Mouse (Mus musculus) midbrain, embryonic 11.5 days (tissue): ENCODE results near the gene Slc38a2. TPM values are rescaled to one million over a fixed set of nuclear protein-coding genes. Genes with fewer than 3 reads are reported as not detected.

Source experiments
- ATAC-seq: fragments of 200-750 bp; cut with Nextera tagmentation; 2 replicates; pipeline ENCODE4 v1.8.0; 2017; ENCODE audit warnings: moderate TSS enrichment, moderate library complexity; ENCODE audit not compliant: low FRiP score
- DNase-seq: peaks from one replicate; pipeline ENCODE4 v3.0.0; 2015; ENCODE audit warnings: low spot score; ENCODE audit errors: missing footprints
- H3K27ac ChIP-seq: fragments of 300-500 bp; sonication (generic); 2 replicates; pipeline ENCODE4 v1.5.1; 2014; ENCODE audit warnings: low read depth, low read length
- H3K27me3 ChIP-seq: fragments of 300-500 bp; sonication (generic); 2 replicates; pipeline ENCODE4 v1.6.1; 2014; ENCODE audit warnings: mild to moderate bottlenecking, low read length, moderate library complexity, mixed read lengths; ENCODE audit not compliant: control insufficient read depth, insufficient read depth
- H3K36me3 ChIP-seq: fragments of 300-500 bp; sonication (generic); 2 replicates; pipeline ENCODE4 v1.6.1; 2014; ENCODE audit warnings: mild to moderate bottlenecking, low read length, moderate library complexity, mixed read lengths; ENCODE audit not compliant: control insufficient read depth, insufficient read depth
- H3K4me1 ChIP-seq: fragments of 300-500 bp; sonication (generic); 2 replicates; pipeline ENCODE4 v1.6.1; 2014; ENCODE audit warnings: low read length; ENCODE audit not compliant: control insufficient read depth, insufficient read depth
- H3K4me2 ChIP-seq: fragments of 300-500 bp; sonication (generic); 2 replicates; pipeline ENCODE4 v1.6.1; 2014; ENCODE audit warnings: mild to moderate bottlenecking, moderate library complexity
- H3K4me3 ChIP-seq: fragments of 300-500 bp; sonication (generic); 2 replicates; pipeline ENCODE4 v1.5.1; 2014; ENCODE audit warnings: low read depth, low read length
- H3K9ac ChIP-seq: fragments of 300-500 bp; sonication (generic); 2 replicates; pipeline ENCODE4 v1.6.1; 2014; ENCODE audit warnings: low read length
- H3K9me3 ChIP-seq: fragments of 300-500 bp; sonication (generic); 2 replicates; pipeline ENCODE4 v1.6.1; 2016; ENCODE audit warnings: low read length; ENCODE audit not compliant: control insufficient read depth
- WGBS: fragments of 180-500 bp; shearing (Covaris S2); extraction: QIAGEN DNeasy Blood & Tissue Kit; methylation state at CpG from one replicate; pipeline ENCODE4 v1.1.7; 2014; 5-methylcytosine and 5-hydroxymethylcytosine counted together
- polyA plus RNA-seq: library from polyadenylated mRNA; unstranded; fragments of >200 nt; fragmentation: Nextera tagmentation; extraction: Ambion mirVana; gene quantifications from 2 replicates; pipeline ENCODE4 v1.2.1, GENCODE M21; 2014

The Slc38a2 gene
- polyA plus RNA-seq, 1 experiment from 2014 or later = 211 TPM

DNA sequence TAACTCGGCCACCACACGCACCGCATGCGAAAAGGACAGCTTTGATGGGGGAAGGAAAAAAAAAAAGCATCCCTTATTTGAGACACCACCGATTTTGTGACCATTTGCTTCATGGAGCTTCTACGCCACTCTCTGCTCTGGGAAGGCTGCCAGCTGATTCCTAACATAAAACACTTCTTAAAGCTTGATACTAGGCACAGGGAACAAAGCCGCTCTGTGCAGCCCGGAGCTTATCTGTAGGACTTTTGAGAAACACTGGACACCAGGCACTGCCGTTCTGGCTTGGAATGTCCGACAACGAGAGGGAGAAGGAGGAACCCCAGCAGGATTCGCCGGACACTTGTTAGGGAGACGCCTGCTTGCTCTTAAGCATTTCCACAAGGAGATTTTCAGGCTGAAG lies 5.8 kb downstream of the Slc38a2 start:
- H3K4me1 ChIP-seq = peaks cover 21% of the 10 kb centered on the region
- H3K36me3 ChIP-seq = peaks cover 71% of the 10 kb centered on the region
- no peaks in the 10 kb centered on the region for H3K9me3 ChIP-seq
- H3K4me3 ChIP-seq = no peak overlapping the region
- H3K27ac ChIP-seq = no peak overlapping the region
- no peak overlapping the region for H3K9ac ChIP-seq
- H3K27me3 ChIP-seq = no peaks in the 10 kb centered on the region
- ATAC-seq (no peak), DNase-seq (no peak)
- WGBS = 89% methylated on average over 14 of the region's 14 CpGs
- H3K4me2 ChIP-seq = no peak overlapping the region

DNA sequence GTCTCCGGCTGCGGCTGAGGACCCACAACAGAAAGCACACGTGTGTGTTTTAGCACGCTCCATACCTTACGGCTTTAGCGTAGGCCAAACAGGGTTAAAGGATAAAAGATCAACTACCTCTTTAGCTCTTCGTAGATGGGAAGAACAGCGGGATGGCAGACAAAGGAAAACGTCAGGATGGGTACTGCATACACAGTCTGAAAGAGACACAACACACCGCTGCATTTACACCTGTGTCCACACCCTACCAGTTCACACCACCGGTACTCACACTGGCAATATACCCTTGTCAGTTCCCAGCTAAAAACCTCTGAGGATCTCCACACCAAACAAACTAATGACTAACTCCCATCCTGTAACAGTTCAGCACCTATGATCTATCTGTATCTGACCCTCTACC lies 7.1 kb downstream of the Slc38a2 start:
- WGBS = 93% methylated on average over 11 of the region's 11 CpGs
- Histone ChIP-seq H3K9ac (no peak overlapping the region), H3K36me3 (peaks cover 76% of the 10 kb centered on the region), H3K27me3 (no peaks in the 10 kb centered on the region), H3K9me3 (no peaks in the 10 kb centered on the region), H3K27ac (no peak overlapping the region), H3K4me2 (no peak overlapping the region), H3K4me3 (no peak overlapping the region), H3K4me1 (peaks cover 16% of the 10 kb centered on the region)
- ATAC-seq = no peak
- DNase-seq = no peak

DNA sequence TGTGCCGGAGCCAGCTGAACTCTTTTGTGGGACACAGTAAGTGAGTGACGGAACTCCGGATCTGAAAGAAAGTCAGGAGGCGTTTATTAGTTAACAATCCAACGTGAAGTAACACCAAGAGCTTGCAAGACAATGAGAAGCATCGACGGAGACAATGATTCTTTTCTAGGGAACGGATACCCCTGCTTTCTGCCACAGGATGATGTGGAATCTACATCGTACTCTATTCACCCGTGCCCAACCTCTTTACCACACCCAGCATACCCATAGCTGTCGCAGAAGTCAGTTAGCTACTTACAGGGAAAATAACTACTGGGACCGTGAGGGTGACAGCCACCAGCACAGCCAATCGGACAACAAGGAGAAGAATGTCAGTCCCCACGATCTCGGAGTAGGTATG lies 8.1 kb downstream of the Slc38a2 start:
- H3K9ac ChIP-seq = no peak overlapping the region
- no peaks in the 10 kb centered on the region for H3K9me3 ChIP-seq
- no peak overlapping the region for H3K4me3 ChIP-seq
- no peak overlapping the region for H3K4me2 ChIP-seq
- H3K27ac ChIP-seq = no peak overlapping the region
- peaks cover 70% of the 10 kb centered on the region for H3K36me3 ChIP-seq
- peaks cover 5% of the 10 kb centered on the region for H3K4me1 ChIP-seq
- DNase-seq (no peak), ATAC-seq (no peak)
- H3K27me3 ChIP-seq = no peaks in the 10 kb centered on the region
- WGBS = 92% methylated on average over 15 of the region's 15 CpGs

- ATAC-seq (no peak), DNase-seq (no peak)
- no peak overlapping the region for H3K4me3 ChIP-seq
- peaks cover 70% of the 10 kb centered on the region for H3K36me3 ChIP-seq
- no peaks in the 10 kb centered on the region for H3K27me3 ChIP-seq
- H3K9me3 ChIP-seq = no peaks in the 10 kb centered on the region
- no peak overlapping the region for H3K9ac ChIP-seq
- WGBS = 94% methylated on average over 13 of the region's 13 CpGs
- H3K4me1 ChIP-seq = peaks cover 2% of the 10 kb centered on the region; the same call in 1 of the 2 replicates
- no peak overlapping the region for H3K27ac ChIP-seq
- H3K4me2 ChIP-seq = no peak overlapping the region
Measured at GRCm38 (mm10) chr15:96690829-96691228, 8.7 kb downstream of the Slc38a2 start.

DNA sequence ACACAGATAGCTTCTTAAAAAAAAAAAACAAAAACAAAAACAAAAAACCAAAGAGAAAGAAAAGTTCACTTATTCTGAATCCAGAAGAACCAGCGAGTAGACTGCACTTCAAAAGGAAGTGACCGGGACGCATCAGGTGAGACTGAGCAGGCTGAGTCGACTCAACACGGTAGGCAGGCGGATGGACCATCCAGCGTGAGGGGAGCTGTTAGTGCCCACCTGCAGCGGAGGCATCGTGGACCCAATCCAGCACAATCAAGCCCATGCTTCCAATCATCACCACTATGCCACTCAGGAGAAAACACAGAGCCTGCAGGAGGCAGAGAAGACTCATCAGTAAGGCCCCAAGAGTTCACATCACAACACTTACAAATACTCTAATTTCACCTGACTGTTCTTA lies 9.6 kb downstream of the Slc38a2 start:
- whole genome bisulfite sequencing = 96% methylated on average over 9 of the region's 9 CpGs
- Histone ChIP-seq H3K27me3 (no peaks in the 10 kb centered on the region), H3K4me3 (no peak overlapping the region), H3K9ac (no peak overlapping the region), H3K4me2 (no peak overlapping the region), H3K36me3 (peaks cover 63% of the 10 kb centered on the region), H3K9me3 (no peaks in the 10 kb centered on the region), H3K4me1 (no peaks in the 10 kb centered on the region), H3K27ac (no peak overlapping the region)
- DNase-seq (no peak), ATAC-seq (no peak)

GRCm38 (mm10) chr15:96688784-96689318 lies 10.7 kb downstream of the Slc38a2 start:
- Histone ChIP-seq H3K4me3 (no peak overlapping the region), H3K4me1 (no peaks in the 10 kb centered on the region), H3K4me2 (no peak overlapping the region), H3K27me3 (no peaks in the 10 kb centered on the region), H3K9ac (no peak overlapping the region), H3K27ac (no peak overlapping the region), H3K9me3 (no peaks in the 10 kb centered on the region), H3K36me3 (peaks cover 54% of the 10 kb centered on the region)
- WGBS = 94% methylated on average over 12 of the region's 12 CpGs
- DNase-seq (no peak), ATAC-seq (no peak)

DNA sequence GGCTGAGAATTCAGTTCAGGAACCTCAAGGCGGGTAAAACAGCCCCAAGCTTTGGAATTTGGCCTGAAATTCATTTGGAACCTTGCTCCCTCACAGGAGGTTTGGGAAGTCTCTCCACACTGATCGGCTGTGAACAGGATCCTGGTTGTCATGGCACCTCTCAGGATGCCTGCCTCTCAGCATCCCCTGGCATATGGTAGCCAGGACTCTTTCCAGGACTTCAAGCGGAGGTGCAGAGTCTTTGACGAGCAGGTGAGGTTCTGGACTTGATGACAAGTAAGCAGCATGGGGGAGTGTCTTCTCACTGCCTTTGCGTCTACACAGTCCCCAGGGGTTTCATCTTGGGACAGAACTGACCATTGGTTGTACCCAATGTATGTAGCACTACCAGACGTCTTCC lies 11.5 kb downstream of the Slc38a2 start:
- Histone ChIP-seq H3K27ac (no peak overlapping the region), H3K4me1 (no peaks in the 10 kb centered on the region), H3K36me3 (peaks cover 46% of the 10 kb centered on the region), H3K27me3 (no peaks in the 10 kb centered on the region), H3K4me2 (no peak overlapping the region), H3K9me3 (no peaks in the 10 kb centered on the region), H3K9ac (no peak overlapping the region), H3K4me3 (no peak overlapping the region)
- 85% methylated on average over 6 of the region's 6 CpGs for WGBS
- ATAC-seq (no peak), DNase-seq (no peak)

DNA sequence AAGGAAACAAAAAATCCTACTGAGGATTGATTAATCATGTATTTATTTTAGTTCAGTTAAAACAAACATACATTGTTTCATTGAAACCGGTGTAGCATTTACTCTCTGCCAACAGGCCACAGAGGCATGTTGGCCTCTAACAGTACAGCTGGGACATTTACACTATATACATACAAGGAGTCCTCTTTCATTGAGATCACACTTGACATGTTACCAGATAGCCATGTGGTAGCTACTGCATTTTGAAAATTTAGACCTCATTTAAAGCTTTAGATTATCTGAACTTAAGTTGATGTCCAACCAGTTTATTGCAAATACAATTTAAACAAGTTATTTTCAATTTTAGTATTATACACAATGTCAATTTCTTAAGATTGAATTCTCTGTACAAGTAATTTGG lies 12.2 kb downstream of the Slc38a2 start:
- no peak overlapping the region for H3K9ac ChIP-seq
- no peaks in the 10 kb centered on the region for H3K27me3 ChIP-seq
- ATAC-seq = no peak

GRCm38 (mm10) chr15:96686201-96687159 lies 13.1 kb downstream of the Slc38a2 start:
- no peaks in the 10 kb centered on the region for H3K4me1 ChIP-seq
- no peaks in the 10 kb centered on the region for H3K9me3 ChIP-seq
- 84% methylated on average over 9 of the region's 9 CpGs for WGBS
- DNase-seq (no peak), ATAC-seq (peak; percentile 55; the same call in 1 of the 2 replicates)
- H3K27me3 ChIP-seq = no peaks in the 10 kb centered on the region
- H3K9ac ChIP-seq = no peak overlapping the region
- H3K36me3 ChIP-seq = peaks cover 30% of the 10 kb centered on the region
- no peak overlapping the region for H3K4me3 ChIP-seq
- H3K27ac ChIP-seq = no peak overlapping the region
- no peak overlapping the region for H3K4me2 ChIP-seq

More for the DNA sequence above, 12.2 kb downstream of the Slc38a2 start:
- H3K4me3 ChIP-seq = no peak overlapping the region
- DNase-seq = no peak
- H3K27ac ChIP-seq = no peak overlapping the region
- H3K9me3 ChIP-seq = no peaks in the 10 kb centered on the region
- H3K4me1 ChIP-seq = no peaks in the 10 kb centered on the region
- WGBS = 60% methylated on average over 1 of the region's 1 CpGs
- no peak overlapping the region for H3K4me2 ChIP-seq
- peaks cover 39% of the 10 kb centered on the region for H3K36me3 ChIP-seq
